23 mouse cellular contexts compared by ENCODE assay signal in the genomic region with DNA sequence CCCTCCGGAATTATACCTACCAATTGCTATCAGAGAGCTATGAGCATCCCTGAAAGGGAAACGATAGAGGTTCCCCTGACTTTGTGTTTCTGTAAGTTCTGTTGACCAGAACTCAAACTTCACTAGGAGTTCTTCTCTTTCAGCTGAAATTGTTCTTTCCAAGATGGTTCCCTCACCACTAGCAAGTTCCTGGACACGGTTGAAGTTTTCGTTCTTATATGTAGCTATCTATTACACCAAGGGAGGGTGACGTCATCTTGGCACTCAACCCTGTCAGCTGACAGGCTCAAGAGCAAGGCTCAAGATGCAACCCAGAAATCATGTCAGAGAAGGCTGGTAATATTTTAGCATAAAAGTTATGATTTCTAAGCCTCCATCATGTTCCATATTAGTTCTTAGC.
A peak's percentile ranks its signal among the peaks of the same experiment; 100 is the strongest.
DNase-seq lines count a peak whose midpoint lies in the region; ATAC-seq lines count a peak whose summit lies in the region.
"Had no signal": no experiment of that assay in that cellular context is flagged by ENCODE, and none has a peak within 500 bp of the region (broad histone marks: within the 10 kb centered on the region; RNA-seq: fewer than 3 reads in every experiment).

No protein-coding gene starts in this region.

- no peaks in the 10 kb centered on the region for H3K9me3 ChIP-seq in midbrain, embryonic 11.5 days (ENCODE audit: control insufficient read depth, low read length)
- H3K9me3 ChIP-seq in midbrain, embryonic 14.5 days (ENCODE audit: control insufficient read depth, low read length), result no peaks in the 10 kb centered on the region
- H3K9me3 ChIP-seq: embryonic facial prominence, embryonic 13.5 days; embryonic facial prominence, embryonic 15.5 days; forebrain, embryonic 10.5 days; forebrain, embryonic 12.5 days; G1E had no signal

- no peak overlapping the region for H3K9ac ChIP-seq in midbrain, embryonic 11.5 days (ENCODE audit: low read length)
- no peak overlapping the region for H3K9ac ChIP-seq in midbrain, embryonic 14.5 days (replicated peaks; ENCODE audit: low read length)
- H3K9ac ChIP-seq: embryonic facial prominence, embryonic 13.5 days; embryonic facial prominence, embryonic 15.5 days; forebrain, embryonic 12.5 days had no signal

- 92% methylated on average over 5 of the region's 5 CpGs for WGBS in midbrain, embryonic 11.5 days
- 95% methylated on average over 5 of the region's 5 CpGs for WGBS in midbrain, embryonic 14.5 days

- H3K4me1 ChIP-seq in midbrain, embryonic 11.5 days (ENCODE audit: control insufficient read depth, insufficient read depth, low read length), result no peaks in the 10 kb centered on the region
- H3K4me1 ChIP-seq in midbrain, embryonic 14.5 days (ENCODE audit: control insufficient read depth, insufficient read depth, low read length), result no peaks in the 10 kb centered on the region
- H3K4me1 ChIP-seq: embryonic facial prominence, embryonic 13.5 days; embryonic facial prominence, embryonic 15.5 days; forebrain, embryonic 10.5 days; forebrain, embryonic 12.5 days had no signal

- no peak overlapping the region for H3K4me2 ChIP-seq in midbrain, embryonic 11.5 days
- no peak overlapping the region for H3K4me2 ChIP-seq in midbrain, embryonic 14.5 days (ENCODE audit: low read length)
- H3K4me2 ChIP-seq: embryonic facial prominence, embryonic 13.5 days; embryonic facial prominence, embryonic 15.5 days; forebrain, embryonic 12.5 days had no signal

- no peaks in the 10 kb centered on the region for H3K36me3 ChIP-seq in midbrain, embryonic 11.5 days (ENCODE audit: control insufficient read depth, insufficient read depth, low read length)
- no peaks in the 10 kb centered on the region for H3K36me3 ChIP-seq in midbrain, embryonic 14.5 days (ENCODE audit: control insufficient read depth, insufficient read depth, low read length)
- H3K36me3 ChIP-seq: forebrain, embryonic 10.5 days; forebrain, embryonic 12.5 days; G1E had no signal

- H3K27ac ChIP-seq in midbrain, embryonic 11.5 days (ENCODE audit: low read depth, low read length), result no peak overlapping the region
- no peak overlapping the region for H3K27ac ChIP-seq in midbrain, embryonic 14.5 days (replicated peaks; ENCODE audit: low read depth, low read length)
- H3K27ac ChIP-seq: embryonic facial prominence, embryonic 13.5 days; embryonic facial prominence, embryonic 15.5 days; forebrain, embryonic 10.5 days; forebrain, embryonic 12.5 days had no signal

- peak; percentile 27 for DNase-seq in heart, postnatal 4 days
- no peak for DNase-seq in heart, adult 9 months (ENCODE audit: low spot score in 2 of 2)
- DNase-seq in midbrain, embryonic 11.5 days (ENCODE audit: low spot score, missing footprints), result peak; percentile 59
- no peak for DNase-seq in midbrain, embryonic 14.5 days
- peak; percentile 7 for DNase-seq in NIH3T3 (ENCODE audit: low read depth)
- no peak for DNase-seq in frontal cortex, postnatal 25 days (ENCODE audit: low spot score in 2 of 2)
- DNase-seq: adrenal gland, adult 2 months; adrenal gland, postnatal 10 days; adrenal gland, postnatal 25 days; cerebellum, adult 11 months; cerebellum, adult 18-20 months; cerebellum, adult 8-10 months; cerebellum, adult 9-11 months; cerebellum, postnatal 36 days; embryo, embryonic 11 days had no signal

- no peak for ATAC-seq in midbrain, embryonic 11.5 days (ENCODE audit: low FRiP score)
- ATAC-seq in midbrain, embryonic 14.5 days (ENCODE audit: low FRiP score, low TSS enrichment), result no peak
- ATAC-seq: forebrain, embryonic 14.5 days; forebrain, embryonic 16.5 days had no signal

- no peak overlapping the region for H3K4me3 ChIP-seq in midbrain, embryonic 11.5 days (ENCODE audit: low read depth, low read length)
- H3K4me3 ChIP-seq in midbrain, embryonic 14.5 days (replicated peaks; ENCODE audit: low read depth, low read length), result no peak overlapping the region
- H3K4me3 ChIP-seq: embryonic facial prominence, embryonic 13.5 days; embryonic facial prominence, embryonic 15.5 days; erythroblast, embryonic 14.5 days; forebrain, embryonic 10.5 days; forebrain, embryonic 12.5 days had no signal

- H3K27me3 ChIP-seq in midbrain, embryonic 11.5 days (ENCODE audit: control insufficient read depth, insufficient read depth, low read length), result no peaks in the 10 kb centered on the region
- H3K27me3 ChIP-seq in midbrain, embryonic 14.5 days (ENCODE audit: control insufficient read depth, insufficient read depth, low read length), result no peaks in the 10 kb centered on the region
- H3K27me3 ChIP-seq: embryonic facial prominence, embryonic 13.5 days; embryonic facial prominence, embryonic 15.5 days; forebrain, embryonic 12.5 days had no signal

Comparison
In these comparisons a context has a peak if more than half of its experiments do, and no peak if none do; other contexts are left out.
1. DNase-seq: peak in heart, postnatal 4 days (single experiment), midbrain, embryonic 11.5 days (single experiment) and NIH3T3 (single experiment); none in heart, adult 9 months (0 of 2), midbrain, embryonic 14.5 days (single experiment) and frontal cortex, postnatal 25 days (0 of 2).